Mouse (Mus musculus) myocyte (in vitro differentiated cells): ENCODE data around the gene Ctcf.

Experiments
- POLR2A ChIP-seq: IDR thresholded peaks from one replicate; pipeline ENCODE4 v1.6.1; 2011; ENCODE audit warnings: low read depth, mild to moderate bottlenecking, control low read depth, moderate library complexity; ENCODE audit not compliant: insufficient read length
- USF1 ChIP-seq: IDR thresholded peaks from one replicate; pipeline ENCODE4 v1.6.1; 2011; ENCODE audit warnings: low read depth, mild to moderate bottlenecking, control low read depth, moderate library complexity

- TF ChIP-seq POLR2A (no peak), USF1 (no peak)
Measured at GRCm38 (mm10) chr8:105677891-105678290, 41.5 kb downstream of the Ctcf start.
